Mouse (Mus musculus): ENCODE measurements at regions not wholly inside any gene's neighbourhood (a gene's known extent, or its start where the extent isn't known, plus 50 kb on each side); places are given as distances from the start of the nearest gene placed in this dataset.

GRCm38 (mm10) chr1:183504103-183504841, 86.3 kb downstream of the Hhipl2 start:
- no peak for DNase-seq

- no peak for DNase-seq
These were observed 89.9 kb downstream of the Hhipl2 start for GRCm38 (mm10) chr1:183507893-183508292.

- peak; percentile 1 to 4 for DNase-seq
These were observed 92.7 kb downstream of the Hhipl2 start for GRCm38 (mm10) chr1:183510759-183511158.

DNA sequence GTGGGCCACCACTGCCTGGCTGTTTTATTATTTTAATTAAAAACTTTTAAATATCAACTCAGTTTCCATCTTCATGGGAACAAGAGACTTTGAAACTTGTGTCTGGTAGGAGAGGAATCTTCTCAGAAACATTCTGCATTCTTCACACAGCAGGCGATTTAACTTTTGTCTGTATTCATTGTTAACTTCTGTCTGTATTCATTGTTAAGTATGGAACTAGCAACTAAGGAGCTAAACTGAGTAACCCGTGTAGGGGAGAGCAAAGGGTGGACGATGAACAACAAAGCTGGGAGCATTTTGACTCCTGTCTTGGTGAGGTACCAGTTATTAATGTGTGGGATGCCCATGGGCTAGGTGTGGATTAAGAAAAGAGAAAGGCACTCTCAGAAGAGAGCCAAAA, 95.9 kb downstream of the Hhipl2 start:
- DNase-seq = no peak

- DNase-seq = no peak
These were observed 96.4 kb downstream of the Hhipl2 start for GRCm38 (mm10) chr1:183514281-183514983.

DNA sequence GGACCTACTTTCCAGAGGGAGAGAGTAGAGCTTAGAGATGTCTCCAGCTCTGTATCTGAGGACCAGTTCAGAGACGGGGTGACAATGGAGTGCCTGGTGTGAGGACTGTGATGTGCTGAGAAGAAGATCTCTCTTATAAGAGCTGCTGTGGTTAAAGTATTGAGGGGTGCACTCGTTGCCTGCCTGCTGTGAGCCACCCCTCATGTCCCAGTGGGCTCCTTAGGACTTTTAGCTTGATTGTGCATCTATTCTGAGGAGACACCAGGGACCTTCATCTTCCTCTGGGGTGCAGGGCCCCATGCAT, 96.9 kb downstream of the Hhipl2 start:
- no peak for DNase-seq

DNA sequence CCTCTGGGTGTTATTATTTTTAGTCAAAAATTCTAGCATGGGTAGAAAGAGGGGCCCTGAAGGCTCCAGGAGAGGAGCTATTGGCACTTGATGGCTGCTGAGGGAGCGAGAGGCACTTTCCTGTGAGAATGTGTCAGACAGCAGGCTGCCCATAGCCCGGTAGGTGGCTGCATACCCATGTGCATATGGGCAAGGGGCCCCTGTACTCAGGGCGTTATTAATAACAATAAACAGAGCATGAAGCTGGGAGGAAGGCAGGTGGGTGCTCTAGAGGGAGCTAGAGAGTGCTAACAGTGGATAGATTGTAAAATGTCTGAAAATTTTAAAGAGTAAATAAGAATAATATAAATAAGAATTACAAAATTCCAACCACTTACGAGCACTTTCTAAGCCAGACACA, 98.2 kb downstream of the Hhipl2 start:
- peak in 1 of 2 experiments; percentile 5 for DNase-seq

- DNase-seq = no peak
These were observed 99.2 kb downstream of the Hhipl2 start for GRCm38 (mm10) chr1:183517236-183517635.

DNA sequence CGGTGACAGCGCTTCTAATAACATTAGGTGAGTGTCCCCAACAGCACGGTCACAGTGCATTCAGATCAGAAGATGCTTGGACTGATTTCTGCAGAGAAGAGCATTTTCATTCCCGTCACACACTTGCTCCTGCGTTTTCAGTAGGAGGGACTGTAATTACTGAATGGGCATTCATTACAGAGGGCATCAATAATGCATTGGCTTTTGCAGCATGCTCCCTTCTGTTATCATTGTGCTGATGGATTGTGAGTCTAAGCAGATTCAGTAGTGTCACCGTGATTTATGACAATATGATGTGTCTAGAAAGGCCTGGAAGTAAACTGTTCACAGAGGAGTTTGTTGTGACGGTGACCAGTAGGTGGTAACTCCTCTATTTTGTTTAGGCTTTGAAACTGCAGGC, 103.6 kb downstream of the Hhipl2 start:
- DNase-seq = no peak

DNA sequence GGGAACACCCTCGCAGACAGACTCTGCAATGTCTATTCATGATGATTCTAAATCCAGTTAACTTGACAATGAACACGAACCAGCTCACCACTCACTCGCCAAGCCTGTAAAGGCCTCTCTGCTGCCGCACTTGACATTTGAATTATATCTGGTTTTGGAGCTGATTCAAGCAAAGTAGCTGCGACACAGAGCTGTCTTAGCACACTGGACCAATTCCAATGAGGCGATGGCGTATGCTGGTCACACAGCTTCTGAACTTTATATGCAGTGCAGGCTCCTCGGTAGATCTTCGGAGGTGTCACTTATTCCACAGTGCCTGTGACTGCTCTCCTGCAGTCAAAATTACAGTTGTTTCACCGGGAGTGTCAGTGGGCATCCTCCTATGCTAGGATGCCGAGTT, 115.4 kb downstream of the Hhipl2 start:
- DNase-seq = no peak

GRCm38 (mm10) chr1:183548752-183549387, 130.9 kb downstream of the Hhipl2 start:
- no peak for DNase-seq

- no peak for DNase-seq
These were observed 134.6 kb downstream of the Hhipl2 start for GRCm38 (mm10) chr1:183552617-183553016.

DNA sequence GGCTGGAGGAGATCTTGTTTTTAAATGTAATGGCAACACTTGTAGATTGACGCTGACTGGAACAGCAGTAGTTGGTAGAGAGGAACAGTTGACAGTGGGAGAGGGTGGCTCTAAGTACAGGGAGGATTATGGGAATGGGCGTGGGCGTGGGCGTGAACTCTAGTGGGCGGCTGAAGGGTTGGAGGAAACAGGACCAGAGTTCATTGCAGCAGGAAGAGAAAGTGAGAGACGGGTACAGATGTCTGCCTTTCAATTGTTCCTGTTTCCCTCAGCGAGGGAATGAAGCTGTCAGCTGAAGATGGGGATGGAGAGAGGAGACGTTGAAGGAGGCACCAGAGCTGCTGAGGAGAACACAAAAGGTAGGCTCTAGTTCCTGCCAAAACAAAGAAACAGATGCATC, 135.2 kb downstream of the Hhipl2 start:
- no peak for DNase-seq

DNA sequence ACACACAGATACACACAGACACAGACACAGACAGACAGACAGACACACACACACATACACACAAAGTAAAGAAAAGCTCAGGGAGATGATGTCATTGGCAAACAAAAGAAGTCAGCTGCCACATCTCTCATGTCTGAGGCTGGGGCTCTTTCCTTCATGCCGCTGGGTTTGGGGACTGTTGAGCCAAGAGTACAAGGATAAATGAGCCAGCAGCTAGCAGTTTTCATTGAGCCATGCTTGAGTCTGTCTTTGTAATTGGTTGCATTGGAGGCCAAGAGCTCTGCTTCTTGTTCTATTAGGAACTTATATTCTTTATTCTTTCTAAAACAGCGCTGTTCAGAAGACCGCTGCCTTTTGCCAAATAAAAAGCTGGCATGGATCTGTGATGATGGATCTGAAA, 144.8 kb downstream of the Hhipl2 start:
- no peak for DNase-seq

DNA sequence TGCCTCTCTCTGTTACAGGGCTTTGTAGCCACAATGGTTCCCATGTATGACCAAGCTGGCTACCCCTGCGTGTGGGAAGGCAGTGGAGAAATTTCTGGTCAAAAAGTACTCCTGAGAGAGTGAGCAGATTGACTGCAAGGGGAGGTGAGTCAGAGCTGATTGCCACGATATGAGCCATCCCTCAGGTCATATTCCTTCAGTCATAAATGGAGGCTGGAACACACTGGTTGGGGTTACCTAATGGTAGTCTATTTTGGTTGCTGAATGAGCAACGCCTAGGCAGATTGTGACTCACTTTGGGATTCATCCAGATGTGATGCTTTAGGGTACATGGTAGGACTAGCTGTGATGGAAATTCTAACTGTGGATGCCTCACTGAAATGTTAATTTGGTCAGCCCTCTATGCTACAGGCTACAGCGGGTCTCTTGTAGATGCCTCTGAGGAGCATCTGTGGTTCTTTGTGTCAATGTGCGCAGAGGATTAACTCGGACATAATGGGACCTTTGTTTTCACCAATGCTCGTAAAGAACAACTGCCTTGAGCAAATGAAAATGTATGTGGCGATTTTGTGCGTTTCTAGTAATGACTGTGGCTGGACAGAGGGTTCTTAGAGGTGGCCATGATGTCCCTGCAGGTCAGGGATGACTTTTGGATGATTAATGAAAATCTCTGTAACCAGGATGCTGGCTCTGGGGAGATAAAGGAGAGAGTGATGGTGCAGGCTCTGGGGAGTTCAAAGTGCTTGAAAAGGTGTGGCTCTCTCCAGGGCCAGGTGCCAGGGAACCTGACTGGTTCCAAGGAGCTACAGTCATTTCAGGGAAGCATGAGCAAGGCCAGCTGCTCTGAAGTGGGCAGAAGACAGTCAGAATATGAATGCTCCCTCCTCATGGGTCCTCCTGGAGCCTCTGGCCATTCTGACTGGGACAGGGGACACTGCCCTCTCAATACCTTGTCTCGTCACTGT, 155.9 kb downstream of the Hhipl2 start:
- peak in 1 of 2 experiments; percentile 8 for DNase-seq

- no peak for DNase-seq
These were observed 166.8 kb downstream of the Hhipl2 start for GRCm38 (mm10) chr1:183584861-183585260.

GRCm38 (mm10) chr1:183586406-183586805, 168.4 kb downstream of the Hhipl2 start:
- DNase-seq = peak in 1 of 2 experiments; percentile 2

DNA sequence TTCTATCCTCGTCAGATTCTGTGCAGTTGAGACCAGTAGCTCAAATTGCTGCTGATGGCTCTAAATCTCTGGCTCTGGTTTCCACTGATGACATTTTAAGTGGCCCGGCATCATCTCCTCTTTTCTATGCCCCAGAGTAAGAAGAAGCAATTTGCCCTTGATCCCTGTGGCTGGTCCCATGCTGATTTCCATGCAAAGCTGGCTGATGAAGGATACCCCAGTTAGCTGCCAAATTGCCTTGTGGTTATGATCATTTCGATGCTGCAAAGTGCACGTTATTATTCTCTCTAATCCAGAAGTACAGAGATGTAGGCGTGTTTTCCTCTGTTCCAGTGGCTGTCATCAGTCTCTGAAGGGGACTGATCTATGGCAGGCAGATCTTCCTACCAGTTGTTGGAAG, 177.3 kb downstream of the Hhipl2 start:
- no peak for DNase-seq

DNA sequence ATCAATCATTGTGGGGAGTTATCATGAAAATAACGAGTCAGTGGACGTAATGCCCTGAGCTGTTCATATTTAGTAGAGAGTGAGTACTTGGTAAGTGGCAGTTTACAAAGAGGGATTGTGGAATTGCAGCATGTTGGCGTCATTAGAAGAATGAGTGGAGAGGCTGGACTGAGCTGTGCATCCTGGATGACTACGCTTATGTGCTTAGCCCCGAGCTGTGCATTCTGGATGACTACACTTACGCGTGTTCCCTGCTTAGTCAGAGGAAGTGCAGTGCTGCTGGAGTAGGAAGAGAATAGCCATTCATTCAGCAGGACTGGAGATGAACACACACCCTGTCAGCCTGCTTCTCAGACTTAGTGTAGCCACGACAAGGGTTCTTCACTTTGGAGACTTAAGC, 182.5 kb downstream of the Hhipl2 start:
- no peak for DNase-seq

GRCm38 (mm10) chr1:183611966-183612694, 194.1 kb downstream of the Hhipl2 start:
- DNase-seq = no peak

GRCm38 (mm10) chr1:183619451-183620059, 201.5 kb downstream of the Hhipl2 start:
- DNase-seq = no peak

DNA sequence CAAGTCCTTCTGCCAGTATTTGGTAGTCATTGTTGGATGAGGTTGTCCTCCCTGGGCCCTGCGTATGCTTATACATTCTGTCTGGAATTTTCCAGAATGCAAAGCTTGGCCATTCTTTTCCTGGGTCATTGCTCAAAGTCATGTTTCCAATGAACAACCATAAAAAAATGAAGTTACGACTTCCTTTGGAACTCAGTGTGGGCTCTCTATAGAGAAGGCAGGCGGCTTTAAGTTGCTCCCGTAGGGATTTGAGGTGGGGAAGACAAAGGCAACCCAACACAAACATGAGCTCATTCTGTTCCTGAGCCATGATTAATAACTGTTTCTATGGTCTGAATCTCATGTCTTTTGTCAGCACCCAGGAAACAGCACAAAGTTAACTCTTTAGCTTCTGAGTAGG, 204.3 kb downstream of the Hhipl2 start:
- DNase-seq = no peak
